Mouse (Mus musculus) liver, adult 10 weeks (tissue): ENCODE data around the gene 4930474N05Rik. TPM values are rescaled to one million over a fixed set of nuclear protein-coding genes. Genes with fewer than 3 reads are reported as not detected.

Source experiments
- polyA plus RNA-seq: library from polyadenylated mRNA; stranded (reverse); fragments of 350-450 nt; fragmentation: Illumina TruSeq; extraction: RNeasy Lipid Tissue Mini Kit (QIAGEN cat#74804); gene quantifications from one replicate; pipeline ENCODE4 v1.2.3, GENCODE M21; 2014; ENCODE audit warnings: low read depth, low replicate concordance

4930474N05Rik gene
- not detected for polyA plus RNA-seq

GRCm38 (mm10) chr14:36094617-36095016 lies at the start of gene 4930474N05Rik:
Gene 4930474N05Rik, plus strand, starts transcription at chr14:36094917.

